ENCODE assay signal across 23 mouse cellular contexts in genomic region chrX:56606536-56606935, GRCm38 (mm10). TPM values are rescaled to one million over a fixed set of nuclear protein-coding genes. Genes with fewer than 3 reads are reported as not detected.
"Had no signal": no experiment of that assay in that cellular context is flagged by ENCODE, and none has a peak within 500 bp of the region (broad histone marks: within the 10 kb centered on the region; RNA-seq: fewer than 3 reads in every experiment).

No protein-coding gene starts in this region.

- H3K9ac ChIP-seq: lung, embryonic 14.5 days; midbrain, embryonic 12.5 days; neural tube, embryonic 13.5 days; neural tube, embryonic 15.5 days had no signal

- H3K27ac ChIP-seq: midbrain, embryonic 10.5 days; midbrain, embryonic 12.5 days; neural tube, embryonic 13.5 days; neural tube, embryonic 15.5 days had no signal

- ATAC-seq: midbrain, embryonic 16.5 days had no signal

- H3K27me3 ChIP-seq: midbrain, embryonic 12.5 days; neural tube, embryonic 13.5 days; neural tube, embryonic 15.5 days had no signal

- DNase-seq: lung, embryonic 14.5 days; lung, postnatal 4 days; midbrain, embryonic 14.5 days; retina, postnatal 1 day; right cerebral cortex, adult 18-20 months; right cerebral cortex, postnatal 25 days; right cerebral cortex, postnatal 4 days; spleen, adult 18-20 months; thymus, adult 18-20 months; thymus, postnatal 14 days; thymus, postnatal 36 days had no signal

- H3K4me2 ChIP-seq: lung, embryonic 14.5 days; midbrain, embryonic 12.5 days; neural tube, embryonic 13.5 days; neural tube, embryonic 15.5 days had no signal

- H3K4me3 ChIP-seq: midbrain, embryonic 10.5 days; midbrain, embryonic 12.5 days; myocyte; neural tube, embryonic 13.5 days; neural tube, embryonic 15.5 days had no signal

- H3K9me3 ChIP-seq: midbrain, embryonic 12.5 days; neural tube, embryonic 13.5 days; neural tube, embryonic 15.5 days had no signal

- H3K36me3 ChIP-seq: midbrain, embryonic 10.5 days; midbrain, embryonic 12.5 days; neural tube, embryonic 13.5 days; neural tube, embryonic 15.5 days had no signal

RNA-seq across cellular contexts. Expression of gene Gm648, which starts 57.1 kb away (rescaled TPM):
- total RNA-seq: megakaryocyte, adult 5-6 weeks; megakaryocyte-erythroid progenitor cell, adult 5-6 weeks had no signal
- polyA plus RNA-seq: lung, embryonic 14.5 days; lung, embryonic 16.5 days; midbrain, embryonic 10.5 days; midbrain, embryonic 14.5 days; midbrain, embryonic 16.5 days; neural tube, embryonic 11.5 days; neural tube, embryonic 13.5 days; neural tube, embryonic 15.5 days; small intestine, adult 2 months; stomach, embryonic 14.5 days had no signal
